Mouse (Mus musculus) ES-Bruce4 (cell line): ENCODE data around the gene Hist1h4a. TPM values are rescaled to one million over a fixed set of nuclear protein-coding genes. Genes with fewer than 3 reads are reported as not detected.
A peak's percentile ranks its signal among the peaks of the same experiment; 100 is the strongest.

Experiments used
- H3K27ac ChIP-seq: 2 replicates; pipeline ENCODE4 v1.5.1; 2012; ENCODE audit warnings: low read length, inconsistent platforms; ENCODE audit not compliant: insufficient read depth
- H3K27me3 ChIP-seq: 2 replicates; pipeline ENCODE4 v1.6.1; 2012; ENCODE audit warnings: mild to moderate bottlenecking, low read length, inconsistent platforms; ENCODE audit not compliant: control insufficient read depth, poor library complexity, insufficient read depth, severe bottlenecking
- H3K36me3 ChIP-seq: 2 replicates; pipeline ENCODE4 v1.6.1; 2012; ENCODE audit warnings: inconsistent platforms, mild to moderate bottlenecking, low read length, moderate library complexity; ENCODE audit not compliant: control insufficient read depth, poor library complexity, insufficient read depth, severe bottlenecking
- H3K4me1 ChIP-seq: one replicate; pipeline ENCODE4 v1.8.1; 2011; ENCODE audit warnings: low read length; ENCODE audit not compliant: control insufficient read depth, insufficient read depth
- H3K4me3 ChIP-seq: 2 replicates; pipeline ENCODE4 v1.5.1; 2011; ENCODE audit warnings: low read depth, mild to moderate bottlenecking, low read length
- H3K9ac ChIP-seq: 2 replicates; pipeline ENCODE4 v1.6.1; 2012; ENCODE audit warnings: low read depth, mild to moderate bottlenecking, inconsistent platforms; ENCODE audit not compliant: poor library complexity, severe bottlenecking
- H3K9me3 ChIP-seq: replicated peaks from 2 replicates; pipeline ENCODE4 v1.6.1; 2012; ENCODE audit warnings: mild to moderate bottlenecking, low read length, inconsistent platforms; ENCODE audit not compliant: control insufficient read depth, poor library complexity, insufficient read depth, severe bottlenecking
- CTCF ChIP-seq: IDR thresholded peaks from one replicate; pipeline ENCODE4 v1.8.1; 2011; ENCODE audit warnings: low read depth, low read length
- EP300 ChIP-seq: IDR thresholded peaks from 2 replicates; pipeline ENCODE4 v1.6.1; 2011; ENCODE audit warnings: low read depth, low read length; ENCODE audit not compliant: insufficient read depth
- POLR2A ChIP-seq: IDR thresholded peaks from one replicate; pipeline ENCODE4 v1.8.1; 2011; ENCODE audit warnings: low read length; ENCODE audit not compliant: insufficient read depth
- polyA plus RNA-seq: library from polyadenylated mRNA; stranded (reverse); fragments of >200 nt; gene quantifications from 2 replicates; pipeline ENCODE4 v1.2.4, GENCODE M21; 2011; ENCODE audit warnings: low read depth; ENCODE audit not compliant: missing spikeins, insufficient read depth, insufficient read length

Hist1h4a gene
- polyA plus RNA-seq, 1 experiment, result 3.1 TPM

- Histone ChIP-seq H3K36me3 (no peaks in the 10 kb centered on the region), H3K4me3 (0 out of 2 replicates have a peak overlapping the region, but pooled peaks have one; percentile 66), H3K9me3 (no peaks in the 10 kb centered on the region), H3K4me1 (no peaks in the 10 kb centered on the region), H3K27me3 (no peaks in the 10 kb centered on the region), H3K27ac (peak overlapping the region; percentile 99), H3K9ac (peak overlapping the region; percentile 99)
- no peak for TF ChIP-seq CTCF
- no peak for TF ChIP-seq EP300
- TF ChIP-seq POLR2A, result no peak
Measured at GRCm38 (mm10) chr13:23759916-23760239, 1.2 kb downstream of the Hist1h4a start.

GRCm38 (mm10) chr13:23759251-23759771, 1.7 kb downstream of the Hist1h4a start:
- H3K27ac ChIP-seq, result no peak overlapping the region
- no peaks in the 10 kb centered on the region for H3K36me3 ChIP-seq

GRCm38 (mm10) chr13:23757921-23758320, 3.1 kb downstream of the Hist1h4a start:
- peak overlapping the region; percentile 56; the same call in 1 of the 2 replicates for H3K27ac ChIP-seq
- no peak for TF ChIP-seq POLR2A
- no peak for TF ChIP-seq EP300
- no peak for TF ChIP-seq CTCF
- H3K9me3 ChIP-seq, result no peaks in the 10 kb centered on the region
- 0 out of 2 replicates have a peak overlapping the region, but pooled peaks have one; percentile 74 for H3K9ac ChIP-seq
- no peak overlapping the region for H3K4me3 ChIP-seq
- H3K4me1 ChIP-seq, result no peaks in the 10 kb centered on the region
- no peaks in the 10 kb centered on the region for H3K27me3 ChIP-seq
- no peaks in the 10 kb centered on the region for H3K36me3 ChIP-seq

More at GRCm38 (mm10) chr13:23759251-23759771, 1.7 kb downstream of the Hist1h4a start:
- peak overlapping the region; percentile 99; the same call in 1 of the 2 replicates for H3K9ac ChIP-seq
- no peak overlapping the region for H3K4me3 ChIP-seq
- H3K9me3 ChIP-seq, result no peaks in the 10 kb centered on the region
- no peaks in the 10 kb centered on the region for H3K27me3 ChIP-seq
- TF ChIP-seq CTCF (no peak), EP300 (no peak), POLR2A (no peak)
- no peaks in the 10 kb centered on the region for H3K4me1 ChIP-seq

- Histone ChIP-seq H3K4me1 (no peaks in the 10 kb centered on the region), H3K27me3 (no peaks in the 10 kb centered on the region), H3K9ac (peak overlapping the region; percentile 74), H3K27ac (peak overlapping the region; percentile 70), H3K4me3 (peak overlapping the region; percentile 52), H3K9me3 (no peaks in the 10 kb centered on the region), H3K36me3 (no peaks in the 10 kb centered on the region)
- TF ChIP-seq POLR2A (peak; percentile 87), CTCF (no peak), EP300 (no peak)
Measured at GRCm38 (mm10) chr13:23757211-23757773, 3.7 kb downstream of the Hist1h4a start.

GRCm38 (mm10) chr13:23756790-23757189, 4.2 kb downstream of the Hist1h4a start, which contains the start of gene Hist1h4b:
Hist1h4b (plus strand) TSS chr13:23757013.
- Histone ChIP-seq H3K9ac (peak within 1 kb of the TSS; percentile 74), H3K4me1 (no peaks in the 10 kb centered on the region)

GRCm38 (mm10) chr13:23755000-23755399, 6.0 kb downstream of the Hist1h4a start:
- Histone ChIP-seq H3K9me3 (no peaks in the 10 kb centered on the region), H3K27me3 (no peaks in the 10 kb centered on the region), H3K4me3 (no peak overlapping the region), H3K27ac (no peak overlapping the region), H3K36me3 (no peaks in the 10 kb centered on the region), H3K9ac (no peak overlapping the region), H3K4me1 (no peaks in the 10 kb centered on the region)
- TF ChIP-seq EP300, result no peak
- no peak for TF ChIP-seq CTCF
- no peak for TF ChIP-seq POLR2A

More at GRCm38 (mm10) chr13:23756790-23757189, 4.2 kb downstream of the Hist1h4a start, which contains the start of gene Hist1h4b:
- no peaks in the 10 kb centered on the region for H3K36me3 ChIP-seq
- TF ChIP-seq POLR2A, result peak; percentile 98
- 0 out of 2 replicates have a peak, but pooled peaks have one; percentile 48 for TF ChIP-seq EP300
- TF ChIP-seq CTCF, result no peak
- peak within 1 kb of the TSS; percentile 52 for H3K4me3 ChIP-seq
- no peaks in the 10 kb centered on the region for H3K27me3 ChIP-seq
- H3K27ac ChIP-seq, result peak within 1 kb of the TSS; percentile 80
- no peaks in the 10 kb centered on the region for H3K9me3 ChIP-seq
